Mouse (Mus musculus) lung, embryonic 15.5 days (tissue): ENCODE measurements around the gene Fsd2. TPM values are rescaled to one million over a fixed set of nuclear protein-coding genes. Genes with fewer than 3 reads are reported as not detected.

Experiments used
- ATAC-seq: fragments of 200-750 bp; cut with Nextera tagmentation; 2 replicates; pipeline ENCODE4 v1.8.0; 2017; ENCODE audit warnings: moderate number of reproducible peaks, borderline replicate concordance; ENCODE audit not compliant: low FRiP score, low TSS enrichment; ENCODE audit errors: extremely low read depth
- H3K27ac ChIP-seq: fragments of 300-500 bp; sonication (generic); 2 replicates; pipeline ENCODE4 v1.5.1; 2015; ENCODE audit warnings: moderate library complexity, mild to moderate bottlenecking, inconsistent platforms
- H3K27me3 ChIP-seq: fragments of 300-500 bp; sonication (generic); 2 replicates; pipeline ENCODE4 v1.6.1; 2015; ENCODE audit warnings: inconsistent platforms
- H3K36me3 ChIP-seq: fragments of 300-500 bp; sonication (generic); 2 replicates; pipeline ENCODE4 v1.6.1; 2015; ENCODE audit warnings: inconsistent platforms
- H3K4me1 ChIP-seq: fragments of 300-500 bp; sonication (generic); 2 replicates; pipeline ENCODE4 v1.6.1; 2015; ENCODE audit warnings: inconsistent platforms
- H3K4me2 ChIP-seq: fragments of 300-500 bp; sonication (generic); 2 replicates; pipeline ENCODE4 v1.6.1; 2015; ENCODE audit warnings: inconsistent platforms, mild to moderate bottlenecking, moderate library complexity
- H3K4me3 ChIP-seq: fragments of 300-500 bp; sonication (generic); 2 replicates; pipeline ENCODE4 v1.5.1; 2015; ENCODE audit warnings: mild to moderate bottlenecking, inconsistent platforms
- H3K9ac ChIP-seq: fragments of 300-500 bp; sonication (generic); 2 replicates; pipeline ENCODE4 v1.6.1; 2015; ENCODE audit warnings: inconsistent platforms
- H3K9me3 ChIP-seq: fragments of 300-500 bp; sonication (generic); 2 replicates; pipeline ENCODE4 v1.6.1; 2016; ENCODE audit warnings: inconsistent platforms
- WGBS: fragments of 180-500 bp; shearing (Covaris S2); methylation state at CpG from one replicate; pipeline ENCODE4 v1.1.7; 2015; 5-methylcytosine and 5-hydroxymethylcytosine counted together
- polyA plus RNA-seq: library from polyadenylated mRNA; unstranded; fragments of >200 nt; fragmentation: Nextera tagmentation; extraction: Ambion mirVana; gene quantifications from 2 replicates; pipeline ENCODE4 v1.2.1, GENCODE M21; 2015

Gene Fsd2
- 1.6 and 1.8 TPM in 2 replicates for polyA plus RNA-seq

GRCm38 (mm10) chr7:81566892-81567291, at the start of gene Fsd2:
TSS of gene Fsd2 (minus strand) at chr7:81566944.
- no peak for ATAC-seq
- Histone ChIP-seq H3K27me3 (no peaks in the 10 kb centered on the region), H3K36me3 (no peaks in the 10 kb centered on the region), H3K4me1 (peaks cover under 1% of the 10 kb centered on the region), H3K9me3 (no peaks in the 10 kb centered on the region), H3K4me2 (no peak within 1 kb of the TSS), H3K9ac (no peak within 1 kb of the TSS), H3K4me3 (no peak within 1 kb of the TSS), H3K27ac (no peak within 1 kb of the TSS)
- 71% methylated on average over 9 of the region's 9 CpGs for WGBS

- no peak overlapping the region for H3K4me2 ChIP-seq
- ATAC-seq: no peak
- H3K36me3 ChIP-seq: no peaks in the 10 kb centered on the region
- WGBS: 80% methylated on average over 9 of the region's 9 CpGs
- no peak overlapping the region for H3K4me3 ChIP-seq
- H3K27me3 ChIP-seq: no peaks in the 10 kb centered on the region
- H3K27ac ChIP-seq: no peak overlapping the region
- H3K9ac ChIP-seq: no peak overlapping the region
- H3K9me3 ChIP-seq: no peaks in the 10 kb centered on the region
- H3K4me1 ChIP-seq: no peaks in the 10 kb centered on the region
Measured at GRCm38 (mm10) chr7:81615031-81615430, 48.3 kb upstream of the Fsd2 start.

DNA sequence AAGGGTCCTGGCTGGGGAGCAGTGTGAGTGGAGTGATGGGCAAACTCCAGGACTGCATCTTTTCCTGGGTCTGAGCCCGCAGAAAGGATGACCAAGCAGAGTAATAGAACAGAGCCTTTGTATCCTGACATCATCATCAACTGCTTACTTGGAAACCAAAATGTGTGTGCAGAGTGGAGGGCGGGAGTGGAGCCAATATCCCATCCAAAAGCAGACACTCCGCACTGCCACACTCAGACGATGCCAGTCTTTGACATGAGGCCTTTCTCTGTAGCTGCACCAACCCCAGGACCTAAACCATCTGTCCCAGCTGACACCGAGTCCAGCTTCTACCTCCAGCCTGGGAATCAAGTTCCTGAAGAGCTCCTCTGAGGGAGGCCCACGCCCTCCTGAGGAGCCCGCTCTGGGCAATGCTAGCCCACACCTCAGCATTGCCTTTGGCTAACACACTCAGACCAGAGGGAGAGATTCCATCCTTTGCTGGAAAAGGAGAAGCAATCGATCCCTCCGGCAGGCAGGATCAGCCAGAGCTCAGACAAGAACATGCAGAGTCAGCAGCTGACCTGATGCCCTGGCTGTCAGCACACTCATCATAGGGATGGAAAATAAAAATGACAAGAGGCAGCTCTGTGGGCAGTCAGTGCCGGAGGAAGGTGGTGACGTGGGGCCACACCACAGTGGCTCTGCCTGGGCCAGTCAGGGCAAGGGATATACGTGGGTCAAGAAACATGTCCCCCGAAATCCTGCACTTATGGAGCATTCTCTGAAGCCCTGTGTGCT, 46.3 kb upstream of the Fsd2 start:
- H3K4me1 ChIP-seq: no peaks in the 10 kb centered on the region
- no peak overlapping the region for H3K4me2 ChIP-seq
- H3K36me3 ChIP-seq: no peaks in the 10 kb centered on the region
- 78% methylated on average over 13 of the region's 13 CpGs for WGBS
- H3K9ac ChIP-seq: no peak overlapping the region
- ATAC-seq: no peak
- H3K27me3 ChIP-seq: no peaks in the 10 kb centered on the region
- H3K4me3 ChIP-seq: no peak overlapping the region
- H3K9me3 ChIP-seq: no peaks in the 10 kb centered on the region
- no peak overlapping the region for H3K27ac ChIP-seq

DNA sequence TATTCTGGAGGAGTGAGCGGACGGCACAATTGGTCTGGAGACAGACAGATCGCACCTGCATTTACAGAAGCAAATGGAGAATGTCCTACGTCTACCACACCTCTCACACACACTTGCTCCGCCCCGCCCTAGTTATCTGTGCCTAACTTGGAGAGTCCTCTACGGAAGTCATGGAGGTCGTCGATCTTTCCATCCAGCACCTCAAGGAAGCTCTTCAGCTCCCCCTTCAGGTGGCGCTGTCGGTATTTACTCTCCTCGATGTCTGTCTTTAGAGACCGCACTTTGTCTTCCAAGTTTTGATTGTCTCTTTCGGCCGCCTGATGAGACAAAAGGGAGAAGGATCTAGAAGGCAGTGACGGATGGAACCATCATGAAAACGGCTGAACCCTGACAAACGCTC, 43.4 kb upstream of the Fsd2 start:
- no peak for ATAC-seq
- Histone ChIP-seq H3K4me1 (no peaks in the 10 kb centered on the region), H3K27ac (no peak overlapping the region), H3K9ac (no peak overlapping the region), H3K9me3 (no peaks in the 10 kb centered on the region), H3K4me3 (no peak overlapping the region), H3K4me2 (no peak overlapping the region), H3K36me3 (no peaks in the 10 kb centered on the region), H3K27me3 (no peaks in the 10 kb centered on the region)
- 57% methylated on average over 18 of the region's 18 CpGs for WGBS

DNA sequence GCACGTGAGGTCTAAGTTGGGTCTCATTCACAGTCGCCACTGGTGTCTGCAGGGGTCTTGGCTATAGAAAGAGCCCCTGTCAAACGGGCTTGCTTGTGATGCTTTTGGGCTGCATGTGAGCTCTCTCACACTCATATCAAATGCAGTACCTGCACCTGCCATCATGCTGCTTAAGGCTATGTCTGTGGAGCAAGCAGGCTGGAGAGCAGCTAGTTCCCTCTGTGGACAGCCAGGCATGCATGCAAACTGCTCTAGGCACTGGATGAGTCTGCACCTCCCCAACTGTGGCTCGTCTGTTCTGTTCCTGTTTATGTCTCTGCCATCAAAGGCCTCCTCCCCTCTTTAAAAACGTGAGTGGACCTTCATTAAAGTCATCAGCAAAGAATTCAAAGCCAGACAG, 39.7 kb upstream of the Fsd2 start:
- Histone ChIP-seq H3K27ac (no peak overlapping the region), H3K36me3 (no peaks in the 10 kb centered on the region), H3K4me3 (no peak overlapping the region), H3K4me2 (no peak overlapping the region), H3K4me1 (no peaks in the 10 kb centered on the region), H3K9ac (no peak overlapping the region), H3K27me3 (no peaks in the 10 kb centered on the region), H3K9me3 (no peaks in the 10 kb centered on the region)
- 54% methylated on average over 5 of the region's 5 CpGs for WGBS
- ATAC-seq: no peak

DNA sequence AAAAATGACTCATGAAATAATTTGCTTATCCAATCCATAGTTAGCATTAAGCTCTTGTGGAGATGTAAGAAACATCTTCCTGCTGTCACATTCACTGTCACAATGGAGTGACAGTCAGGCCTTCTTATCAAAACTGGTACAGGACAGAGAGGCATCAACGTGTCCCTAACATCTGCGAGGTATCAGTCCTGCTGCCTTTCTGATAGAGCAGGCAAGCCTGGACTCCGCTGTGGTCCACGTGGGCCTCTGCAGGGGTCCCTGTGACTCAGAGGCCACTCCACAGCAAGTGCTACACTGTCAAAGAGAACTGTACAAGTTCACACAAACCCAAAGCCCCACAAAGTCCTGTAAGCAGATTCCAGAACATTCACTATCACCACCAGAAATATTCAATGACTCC, 38.7 kb upstream of the Fsd2 start:
- WGBS: 54% methylated on average over 4 of the region's 4 CpGs
- Histone ChIP-seq H3K27me3 (no peaks in the 10 kb centered on the region), H3K4me1 (no peaks in the 10 kb centered on the region), H3K27ac (no peak overlapping the region), H3K4me3 (no peak overlapping the region), H3K4me2 (no peak overlapping the region), H3K9me3 (no peaks in the 10 kb centered on the region), H3K36me3 (no peaks in the 10 kb centered on the region), H3K9ac (no peak overlapping the region)
- no peak for ATAC-seq

DNA sequence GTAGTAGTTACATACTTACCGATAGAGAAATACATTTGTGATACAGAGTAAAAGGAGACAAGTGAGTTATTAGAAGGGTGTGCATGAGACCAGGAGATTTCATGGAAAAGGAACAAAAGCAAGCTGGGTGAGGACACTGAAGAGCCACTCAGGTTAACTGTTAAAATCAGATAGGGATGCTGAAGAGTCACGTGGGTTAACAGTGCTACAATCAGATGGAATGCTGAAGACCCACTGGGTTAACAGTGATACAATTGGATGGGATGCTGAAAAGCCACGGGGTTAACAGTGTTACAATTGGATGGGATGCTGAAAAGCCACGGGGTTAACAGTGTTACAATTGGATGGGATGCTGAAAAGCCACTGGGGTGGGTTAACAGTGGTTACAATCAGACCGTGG, 38.2 kb upstream of the Fsd2 start:
- H3K4me3 ChIP-seq: no peak overlapping the region
- no peaks in the 10 kb centered on the region for H3K36me3 ChIP-seq
- H3K27ac ChIP-seq: no peak overlapping the region
- H3K9ac ChIP-seq: no peak overlapping the region
- no peak overlapping the region for H3K4me2 ChIP-seq
- no peaks in the 10 kb centered on the region for H3K9me3 ChIP-seq
- ATAC-seq: no peak
- H3K4me1 ChIP-seq: no peaks in the 10 kb centered on the region
- 68% methylated on average over 5 of the region's 5 CpGs for WGBS
- H3K27me3 ChIP-seq: no peaks in the 10 kb centered on the region

DNA sequence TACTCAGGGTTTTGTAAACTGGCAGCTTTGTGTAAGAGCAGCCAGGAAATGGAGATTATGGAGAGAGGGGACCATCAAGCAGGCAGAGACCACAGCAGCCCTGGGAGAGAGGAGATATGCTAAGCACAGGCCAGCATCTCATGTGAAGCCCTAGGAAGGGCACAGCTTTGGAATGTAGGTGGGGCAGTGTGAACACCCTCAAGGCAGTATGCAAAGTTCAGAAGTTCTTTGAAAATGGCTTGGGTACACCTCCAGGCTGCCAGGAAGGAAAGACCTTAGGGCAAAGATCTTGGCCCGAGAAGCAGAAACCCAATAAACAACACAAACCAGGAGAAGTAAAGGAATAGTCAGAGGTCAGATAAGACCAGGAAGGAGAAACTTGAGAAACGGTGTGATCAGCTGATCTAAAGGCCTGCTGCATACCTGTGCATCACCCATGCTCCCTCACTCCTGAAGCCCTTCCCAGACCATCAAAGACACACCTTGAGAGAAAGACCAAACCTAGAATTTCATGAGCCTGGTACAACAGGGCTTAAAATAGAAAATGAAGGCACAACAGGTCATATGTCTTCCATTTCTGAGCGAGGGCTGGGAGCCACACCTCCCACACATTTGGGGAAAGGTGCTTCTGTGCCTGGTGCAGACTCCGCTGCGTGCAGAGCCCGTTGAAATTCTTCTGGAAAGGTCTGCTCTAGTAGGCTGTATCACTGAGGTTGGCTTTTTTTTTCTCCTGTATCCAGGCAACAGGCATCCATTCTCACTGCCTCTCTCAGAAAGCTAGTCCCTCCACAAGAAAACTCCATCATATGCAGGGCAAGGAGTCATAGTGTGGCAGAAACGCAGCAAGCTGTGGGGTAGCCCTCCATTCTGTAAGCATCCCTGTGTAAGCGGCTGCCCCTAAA, 32.9 kb upstream of the Fsd2 start:
- Histone ChIP-seq H3K27ac (no peak overlapping the region), H3K4me2 (no peak overlapping the region), H3K4me1 (no peaks in the 10 kb centered on the region), H3K9ac (no peak overlapping the region), H3K36me3 (peaks cover 23% of the 10 kb centered on the region), H3K9me3 (no peaks in the 10 kb centered on the region), H3K27me3 (no peaks in the 10 kb centered on the region), H3K4me3 (no peak overlapping the region)
- no peak for ATAC-seq
- WGBS: 55% methylated on average over 8 of the region's 8 CpGs

DNA sequence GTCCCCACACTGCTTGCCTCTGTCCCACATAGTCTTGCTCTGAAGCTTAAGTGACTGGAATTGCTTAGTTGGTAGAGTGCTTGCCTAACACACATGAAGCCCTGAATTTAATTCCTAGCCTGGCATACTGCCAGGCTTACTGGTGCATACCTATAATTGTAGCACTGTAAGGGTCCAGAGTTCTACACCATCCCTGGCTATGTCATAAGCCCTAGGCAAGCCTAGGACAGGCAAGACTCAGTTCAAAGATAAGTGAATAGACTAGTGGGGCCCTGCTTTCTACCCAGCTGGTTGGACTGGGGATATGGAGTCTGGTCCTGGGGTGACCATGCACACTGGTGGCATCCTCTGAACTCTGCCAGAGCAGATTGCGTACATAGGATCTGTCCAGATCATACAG, 30.9 kb upstream of the Fsd2 start:
- ATAC-seq: no peak

DNA sequence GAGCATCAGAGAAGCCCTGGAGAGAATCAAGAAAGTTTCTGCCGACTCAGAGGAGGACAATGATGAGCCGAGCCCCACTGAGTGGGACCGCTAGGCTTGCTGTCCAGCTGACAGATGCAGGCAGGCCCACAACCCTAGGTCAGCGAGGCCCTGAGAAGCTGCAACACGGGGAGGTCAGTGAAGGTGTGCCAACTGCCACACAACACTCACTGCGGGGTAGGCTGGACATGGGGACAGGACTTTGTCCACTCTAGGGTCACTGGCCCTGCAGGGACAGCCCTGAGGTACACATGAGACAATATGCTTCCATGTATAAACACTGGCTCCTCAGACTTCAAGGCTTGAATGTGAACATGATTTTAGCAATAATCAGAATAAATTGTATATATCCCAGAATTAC, 29.3 kb upstream of the Fsd2 start:
- Histone ChIP-seq H3K4me1 (no peaks in the 10 kb centered on the region), H3K9ac (no peak overlapping the region), H3K9me3 (no peaks in the 10 kb centered on the region), H3K4me2 (no peak overlapping the region), H3K27ac (no peak overlapping the region), H3K4me3 (no peak overlapping the region), H3K27me3 (no peaks in the 10 kb centered on the region), H3K36me3 (peaks cover 54% of the 10 kb centered on the region)
- 76% methylated on average over 6 of the region's 6 CpGs for WGBS
- ATAC-seq: no peak

More for the DNA sequence above, 30.9 kb upstream of the Fsd2 start:
- no peak overlapping the region for H3K4me2 ChIP-seq
- no peaks in the 10 kb centered on the region for H3K4me1 ChIP-seq
- no peak overlapping the region for H3K4me3 ChIP-seq
- 92% methylated on average over 1 of the region's 1 CpGs for WGBS
- no peak overlapping the region for H3K27ac ChIP-seq
- H3K27me3 ChIP-seq: no peaks in the 10 kb centered on the region
- H3K9ac ChIP-seq: no peak overlapping the region
- no peaks in the 10 kb centered on the region for H3K9me3 ChIP-seq
- H3K36me3 ChIP-seq: peaks cover 39% of the 10 kb centered on the region

- WGBS: 64% methylated on average over 5 of the region's 5 CpGs
- Histone ChIP-seq H3K4me2 (no peak overlapping the region), H3K4me1 (no peaks in the 10 kb centered on the region), H3K27ac (no peak overlapping the region), H3K36me3 (peaks cover 56% of the 10 kb centered on the region), H3K27me3 (no peaks in the 10 kb centered on the region), H3K9me3 (no peaks in the 10 kb centered on the region), H3K4me3 (no peak overlapping the region), H3K9ac (no peak overlapping the region)
- no peak for ATAC-seq
Measured at GRCm38 (mm10) chr7:81595056-81595455, 28.3 kb upstream of the Fsd2 start.

- H3K27me3 ChIP-seq: no peaks in the 10 kb centered on the region
- peaks cover 56% of the 10 kb centered on the region for H3K36me3 ChIP-seq
- H3K4me2 ChIP-seq: no peak overlapping the region
- 80% methylated on average over 8 of the region's 8 CpGs for WGBS
- no peak overlapping the region for H3K27ac ChIP-seq
- no peak overlapping the region for H3K4me3 ChIP-seq
- H3K9me3 ChIP-seq: no peaks in the 10 kb centered on the region
- H3K4me1 ChIP-seq: no peaks in the 10 kb centered on the region
- H3K9ac ChIP-seq: no peak overlapping the region
- no peak for ATAC-seq
Measured at GRCm38 (mm10) chr7:81593387-81593786, 26.6 kb upstream of the Fsd2 start.
